Mouse (Mus musculus): ENCODE measurements around the gene C2cd4b. TPM values are rescaled to one million over a fixed set of nuclear protein-coding genes. Genes with fewer than 3 reads are reported as not detected.
"Not testable (repeated sequence)": the region's sequence is repeated elsewhere in the genome, so short reads cannot be mapped to it uniquely, and the experiment has no call there.

C2cd4b gene
- polyA plus RNA-seq, 1 experiment from 2014 or later, result 0.35 TPM

DNA sequence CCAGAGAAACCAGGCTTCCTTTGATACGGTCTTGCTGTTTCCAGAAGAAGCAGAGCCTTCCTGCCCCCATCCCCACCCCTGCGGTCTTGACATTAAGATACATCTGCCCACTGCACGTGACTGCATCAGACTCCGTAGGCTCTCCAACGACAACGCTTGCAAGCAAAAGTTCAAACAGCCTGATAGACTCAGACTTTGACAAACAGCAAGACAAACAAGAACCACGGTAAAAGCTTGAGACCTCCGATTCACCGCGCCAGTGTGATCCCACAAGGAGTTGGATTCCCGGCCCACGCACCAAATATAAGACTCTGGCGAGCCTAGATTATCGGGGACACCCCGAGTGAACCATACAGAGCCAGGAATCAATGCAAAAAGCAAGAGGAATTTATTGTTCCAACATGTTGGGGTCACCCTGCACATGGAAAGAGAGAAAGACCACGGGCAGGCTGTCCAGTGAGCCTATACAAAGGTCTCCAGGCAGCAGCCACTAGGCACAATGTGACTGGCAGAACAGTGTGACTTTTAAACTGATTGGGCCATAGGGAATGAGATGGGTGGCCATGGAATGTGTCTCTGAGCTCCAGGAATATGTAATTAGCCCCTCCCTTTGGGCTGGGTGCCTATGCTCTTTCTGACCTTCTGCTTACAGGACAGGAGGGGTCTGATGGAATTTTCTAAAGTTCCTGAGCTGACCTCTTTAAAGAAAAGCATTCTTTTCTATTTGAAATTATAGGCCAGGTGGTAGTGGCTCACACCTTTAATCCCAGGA lies 5.6 kb upstream of the C2cd4b start:
- no peak for ATAC-seq (ENCODE audit: insufficient number of reproducible peaks, insufficient read depth, low FRiP score, low TSS enrichment)
- Histone ChIP-seq H3K4me3 (no peak overlapping the region), H3K36me3 (no peaks in the 10 kb centered on the region), H3K4me1 (no peaks in the 10 kb centered on the region), H3K27me3 (peaks cover 3% of the 10 kb centered on the region; the same call in 1 of the 2 replicates), H3K9ac (no peak overlapping the region), H3K9me3 (no peaks in the 10 kb centered on the region), H3K27ac (no peak overlapping the region), H3K4me2 (replicated peaks) (no peak overlapping the region)
- WGBS, result 88% methylated on average over 16 of the region's 16 CpGs

DNA sequence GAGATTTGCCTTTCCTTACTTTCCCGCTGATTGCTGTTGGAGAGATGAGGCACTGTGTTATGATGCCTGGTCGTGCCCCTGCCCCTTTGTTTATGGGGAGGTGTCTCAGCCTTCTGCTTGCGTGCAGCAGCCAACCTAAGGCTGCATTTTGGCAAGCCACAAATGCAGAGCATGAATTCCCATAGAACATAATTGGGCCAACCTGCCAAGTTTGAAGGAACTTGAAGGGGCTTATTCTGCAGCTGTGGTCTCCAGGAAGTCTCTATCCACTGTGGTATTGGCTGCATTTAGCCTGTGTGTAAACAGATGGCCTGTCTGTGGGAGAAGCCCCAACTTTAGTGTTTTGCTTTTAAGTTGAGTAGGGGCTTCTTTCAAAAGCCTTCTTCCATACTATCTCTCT lies 4.5 kb upstream of the C2cd4b start:
- no peak for ATAC-seq (ENCODE audit: insufficient number of reproducible peaks, insufficient read depth, low FRiP score, low TSS enrichment)
- peaks cover 9% of the 10 kb centered on the region for H3K4me1 ChIP-seq
- H3K4me2 ChIP-seq (replicated peaks), result no peak overlapping the region
- peaks cover 13% of the 10 kb centered on the region for H3K27me3 ChIP-seq
- no peak overlapping the region for H3K9ac ChIP-seq
- no peaks in the 10 kb centered on the region for H3K36me3 ChIP-seq
- H3K9me3 ChIP-seq, result no peaks in the 10 kb centered on the region
- no peak overlapping the region for H3K4me3 ChIP-seq
- WGBS, result 68% methylated on average over 3 of the region's 3 CpGs
- no peak overlapping the region for H3K27ac ChIP-seq

DNA sequence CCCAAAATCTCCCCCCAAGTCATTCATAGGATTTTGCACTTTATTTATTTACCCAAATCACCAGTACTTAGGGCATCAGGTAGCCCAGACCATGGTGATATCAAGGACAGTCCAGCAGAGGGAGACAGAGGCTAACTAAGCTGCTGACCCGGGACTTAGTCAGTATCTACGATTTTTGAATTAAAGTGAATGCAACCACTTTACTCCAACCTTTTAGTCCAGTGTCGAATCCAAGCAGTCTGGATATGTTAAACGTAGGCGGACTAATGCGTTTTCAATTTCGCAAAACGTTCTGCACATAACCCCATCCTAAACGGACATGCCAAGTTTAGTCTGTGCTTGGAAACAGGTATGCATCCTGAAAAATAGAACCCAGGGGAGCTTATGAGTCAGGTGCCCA lies 551 bp upstream of the C2cd4b start:
- Histone ChIP-seq H3K27ac (no peak overlapping the region), H3K9ac (no peak overlapping the region), H3K4me1 (peaks cover 17% of the 10 kb centered on the region), H3K36me3 (no peaks in the 10 kb centered on the region), H3K27me3 (peaks cover 22% of the 10 kb centered on the region), H3K4me3 (0 out of 2 replicates have a peak overlapping the region, but pooled peaks have one; percentile 62), H3K9me3 (no peaks in the 10 kb centered on the region), H3K4me2 (replicated peaks) (peak overlapping the region; percentile 94; the same call in 1 of the 2 replicates)
- 4% methylated on average over 9 of the region's 9 CpGs for WGBS
- ATAC-seq (ENCODE audit: insufficient number of reproducible peaks, insufficient read depth, low FRiP score, low TSS enrichment), result no peak

DNA sequence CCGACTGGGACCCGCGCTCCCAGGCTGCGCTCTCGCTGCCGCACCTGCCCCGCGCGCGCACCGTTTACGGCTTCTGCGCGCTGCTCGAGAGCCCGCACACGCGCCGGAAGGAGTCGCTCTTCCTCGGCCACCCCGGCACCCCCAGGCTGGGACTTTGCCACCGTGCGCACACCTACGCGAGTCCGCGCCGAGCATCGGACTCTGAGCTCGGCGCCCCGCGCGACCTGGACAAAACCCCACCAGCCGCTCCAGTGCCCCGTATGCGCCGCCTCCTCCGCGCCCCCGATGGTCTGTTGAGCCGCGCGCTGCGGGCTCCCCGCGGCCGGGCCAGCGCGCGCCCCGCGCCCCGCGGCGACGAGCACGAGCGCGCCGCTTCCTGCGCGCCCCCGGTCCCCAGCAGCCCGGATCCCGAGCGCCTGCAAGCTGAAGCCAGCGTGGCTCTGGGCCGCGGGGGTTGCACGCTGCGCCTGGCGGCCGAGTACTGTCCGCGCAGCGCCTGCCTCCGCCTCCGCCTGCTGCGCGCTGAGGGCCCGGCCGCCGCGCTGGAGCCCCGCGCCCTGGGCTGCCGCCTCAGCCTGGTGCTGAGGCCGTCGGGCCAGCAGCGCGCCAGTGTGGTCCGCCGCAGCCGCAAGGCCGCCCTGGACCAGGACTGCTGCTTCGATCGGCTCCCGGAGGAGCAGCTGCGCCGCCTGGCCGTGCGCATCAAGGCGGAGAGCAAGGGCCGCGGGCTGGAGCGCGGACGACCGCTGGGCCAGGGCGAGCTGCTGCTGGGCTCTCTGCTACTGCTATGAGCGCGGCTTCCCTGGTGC lies 923 bp downstream of the C2cd4b start:
- 2% methylated on average over 93 of the region's 114 CpGs for WGBS
- ATAC-seq (ENCODE audit: insufficient number of reproducible peaks, insufficient read depth, low FRiP score, low TSS enrichment), result peak; percentile 87

DNA sequence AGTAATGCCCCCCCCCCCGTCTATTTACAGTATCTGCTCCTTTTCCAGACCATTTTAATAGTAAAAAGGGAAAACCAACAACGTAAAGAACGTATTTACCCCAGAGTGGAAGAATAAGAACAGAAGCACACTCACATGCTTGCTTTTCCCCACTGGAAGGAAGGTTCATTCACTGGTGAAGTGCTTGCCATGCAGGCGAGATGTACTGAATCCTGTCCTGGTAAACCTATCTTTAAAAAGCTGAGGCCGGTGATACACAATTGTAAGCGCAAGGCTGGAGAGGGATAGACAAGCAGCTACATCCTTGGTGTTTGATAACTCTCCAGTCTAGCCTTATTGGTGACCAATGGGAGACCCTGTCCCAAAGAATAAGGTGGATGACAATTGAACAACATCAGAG lies 1.8 kb downstream of the C2cd4b start:
- 65% methylated on average over 6 of the region's 6 CpGs for WGBS
- Histone ChIP-seq H3K4me2 (replicated peaks) (peak overlapping the region; percentile 94), H3K9ac (0 out of 2 replicates have a peak overlapping the region, but pooled peaks have one; percentile 61), H3K27ac (no peak overlapping the region), H3K36me3 (no peaks in the 10 kb centered on the region), H3K27me3 (peaks cover 22% of the 10 kb centered on the region), H3K4me1 (peaks cover 17% of the 10 kb centered on the region), H3K9me3 (no peaks in the 10 kb centered on the region), H3K4me3 (peak overlapping the region; percentile 62)
- ATAC-seq (ENCODE audit: insufficient number of reproducible peaks, insufficient read depth, low FRiP score, low TSS enrichment), result no peak

More for the DNA sequence above, 923 bp downstream of the C2cd4b start:
- H3K9me3 ChIP-seq, H3K27ac ChIP-seq, H3K36me3 ChIP-seq: not testable (repeated sequence)
- Histone ChIP-seq H3K4me3 (peak overlapping the region; percentile 62), H3K4me1 (peaks cover 17% of the 10 kb centered on the region), H3K9ac (peak overlapping the region; percentile 61), H3K27me3 (peaks cover 22% of the 10 kb centered on the region), H3K4me2 (replicated peaks) (peak overlapping the region; percentile 94)

DNA sequence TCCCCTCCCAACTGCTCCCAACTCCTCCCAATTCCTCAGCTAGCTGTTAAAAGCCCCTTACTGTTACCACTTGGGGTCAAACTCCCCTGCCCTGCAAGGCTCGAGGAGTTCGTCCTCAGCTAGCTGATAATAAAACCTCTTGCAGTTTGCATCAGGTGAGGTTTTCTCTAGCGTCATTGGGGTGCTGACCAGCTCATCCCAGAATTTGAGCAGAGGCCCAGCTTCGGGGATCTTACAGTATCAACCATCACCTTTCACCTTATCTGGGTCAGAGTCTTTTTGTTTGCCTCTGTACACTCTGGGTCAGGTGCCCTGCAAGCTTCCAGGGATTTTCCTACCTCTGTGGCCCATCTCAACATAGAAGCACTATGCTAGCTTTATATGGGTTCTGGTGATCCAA lies 4.1 kb downstream of the C2cd4b start:
- Histone ChIP-seq H3K4me1 (peaks cover 17% of the 10 kb centered on the region), H3K9ac (no peak overlapping the region), H3K27ac (no peak overlapping the region), H3K4me3 (no peak overlapping the region), H3K36me3 (no peaks in the 10 kb centered on the region), H3K4me2 (replicated peaks) (no peak overlapping the region), H3K27me3 (peaks cover 22% of the 10 kb centered on the region), H3K9me3 (no peaks in the 10 kb centered on the region)
- ATAC-seq (ENCODE audit: insufficient number of reproducible peaks, insufficient read depth, low FRiP score, low TSS enrichment), result no peak
- 73% methylated on average over 4 of the region's 4 CpGs for WGBS

DNA sequence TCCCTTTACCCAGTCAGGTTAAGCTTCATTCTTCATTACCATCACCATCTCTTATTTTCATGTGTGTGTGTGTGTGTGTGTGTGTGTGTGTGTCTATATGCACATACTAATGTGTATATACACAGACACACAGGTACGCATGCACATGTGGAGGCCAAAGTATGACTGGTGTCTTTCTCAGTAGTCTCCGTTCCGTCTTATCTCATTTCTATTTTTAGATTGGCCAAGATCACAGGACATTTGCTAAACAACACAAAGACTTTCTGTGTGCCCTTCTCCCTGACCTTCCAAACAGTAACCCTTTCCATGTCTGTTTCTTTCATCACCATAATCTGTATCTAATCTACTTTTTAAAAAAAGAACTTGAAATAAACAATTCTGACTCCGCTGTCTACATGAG lies 7.2 kb downstream of the C2cd4b start:
- no peaks in the 10 kb centered on the region for H3K4me1 ChIP-seq
- WGBS, result 80% methylated on average over 4 of the region's 4 CpGs
- no peak for ATAC-seq (ENCODE audit: insufficient number of reproducible peaks, insufficient read depth, low FRiP score, low TSS enrichment)
- H3K4me3 ChIP-seq, result no peak overlapping the region
- H3K27me3 ChIP-seq, result no peaks in the 10 kb centered on the region
- H3K9me3 ChIP-seq, result no peaks in the 10 kb centered on the region
- H3K9ac ChIP-seq, result no peak overlapping the region
- H3K36me3 ChIP-seq, result no peaks in the 10 kb centered on the region
- no peak overlapping the region for H3K4me2 ChIP-seq (replicated peaks)
- H3K27ac ChIP-seq, result no peak overlapping the region

DNA sequence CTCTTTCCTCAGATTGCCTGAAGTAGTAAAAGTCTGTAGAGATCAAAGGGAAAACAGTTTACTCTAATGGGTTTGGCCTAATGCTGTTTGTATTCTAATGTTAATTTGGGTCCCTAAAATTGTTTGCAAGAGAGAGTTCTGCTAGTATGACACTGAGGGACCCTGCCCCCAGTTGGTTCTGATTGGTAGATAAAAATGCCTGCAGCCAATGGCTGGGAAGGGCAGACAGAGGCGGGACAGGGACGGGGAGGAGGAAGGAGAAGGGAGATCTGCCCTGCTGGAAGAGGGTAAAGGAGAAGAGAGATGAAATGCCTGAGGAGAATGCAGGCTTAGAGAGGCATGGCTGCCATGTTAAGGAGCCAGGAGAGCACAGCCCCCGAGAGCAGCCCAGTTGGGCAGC lies 7.7 kb downstream of the C2cd4b start:
- Histone ChIP-seq H3K27me3 (no peaks in the 10 kb centered on the region), H3K4me2 (replicated peaks) (no peak overlapping the region), H3K36me3 (no peaks in the 10 kb centered on the region), H3K9me3 (no peaks in the 10 kb centered on the region), H3K27ac (no peak overlapping the region), H3K4me3 (no peak overlapping the region), H3K4me1 (no peaks in the 10 kb centered on the region), H3K9ac (no peak overlapping the region)
- no peak for ATAC-seq (ENCODE audit: insufficient number of reproducible peaks, insufficient read depth, low FRiP score, low TSS enrichment)
- 38% methylated on average over 3 of the region's 3 CpGs for WGBS

DNA sequence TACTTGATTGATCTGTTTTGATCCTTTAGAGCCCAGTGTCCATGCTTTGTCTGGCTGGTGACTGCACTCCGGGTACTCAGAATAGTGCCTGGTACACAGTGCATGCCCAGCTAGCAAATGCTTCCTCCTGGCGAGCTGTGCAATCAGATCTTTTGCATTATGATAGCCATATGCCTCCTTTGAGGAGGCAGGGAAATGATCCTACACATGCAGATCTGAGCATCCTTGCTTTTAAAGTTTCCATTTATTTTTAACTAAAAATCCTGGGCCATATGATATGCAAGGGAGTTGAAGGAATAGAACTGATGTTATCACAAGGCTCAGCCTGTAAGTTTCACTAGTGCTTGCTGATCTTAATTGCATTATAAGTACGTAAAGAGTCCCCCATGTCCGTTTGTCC lies 9.6 kb downstream of the C2cd4b start:
- H3K9me3 ChIP-seq, result no peaks in the 10 kb centered on the region
- no peak overlapping the region for H3K27ac ChIP-seq
- H3K4me3 ChIP-seq, result no peak overlapping the region
- no peak overlapping the region for H3K9ac ChIP-seq
- no peaks in the 10 kb centered on the region for H3K4me1 ChIP-seq
- H3K27me3 ChIP-seq, result no peaks in the 10 kb centered on the region
- WGBS, result 72% methylated on average over 4 of the region's 4 CpGs
- H3K36me3 ChIP-seq, result no peaks in the 10 kb centered on the region
- no peak overlapping the region for H3K4me2 ChIP-seq (replicated peaks)
- no peak for ATAC-seq (ENCODE audit: insufficient number of reproducible peaks, insufficient read depth, low FRiP score, low TSS enrichment)

DNA sequence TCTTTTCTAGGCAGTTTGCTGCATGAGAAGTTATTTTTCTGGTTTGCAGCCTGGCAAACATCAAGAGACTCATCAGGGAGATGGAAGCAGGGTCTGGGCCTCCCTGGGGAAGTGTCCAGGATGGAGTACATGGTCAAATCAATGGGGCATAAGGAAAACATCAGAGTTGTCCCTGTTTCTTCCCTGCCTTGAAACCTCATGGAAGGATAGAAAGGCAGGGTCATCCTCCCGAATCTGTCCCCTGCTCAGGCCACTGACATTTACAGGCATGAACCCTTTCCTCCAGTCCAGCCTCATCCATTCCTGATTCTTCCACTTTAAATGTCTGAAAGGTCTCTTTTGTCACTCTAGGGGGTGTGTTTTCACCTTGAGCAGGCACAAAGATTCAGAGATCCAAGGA lies 10.2 kb downstream of the C2cd4b start:
- 76% methylated on average over 1 of the region's 1 CpGs for WGBS
- H3K27me3 ChIP-seq, result no peaks in the 10 kb centered on the region
- no peak overlapping the region for H3K4me3 ChIP-seq
- no peak for ATAC-seq (ENCODE audit: insufficient number of reproducible peaks, insufficient read depth, low FRiP score, low TSS enrichment)
- H3K9ac ChIP-seq, result no peak overlapping the region
- H3K4me2 ChIP-seq (replicated peaks), result no peak overlapping the region
- no peak overlapping the region for H3K27ac ChIP-seq
- H3K36me3 ChIP-seq, result no peaks in the 10 kb centered on the region
- no peaks in the 10 kb centered on the region for H3K4me1 ChIP-seq
- no peaks in the 10 kb centered on the region for H3K9me3 ChIP-seq

DNA sequence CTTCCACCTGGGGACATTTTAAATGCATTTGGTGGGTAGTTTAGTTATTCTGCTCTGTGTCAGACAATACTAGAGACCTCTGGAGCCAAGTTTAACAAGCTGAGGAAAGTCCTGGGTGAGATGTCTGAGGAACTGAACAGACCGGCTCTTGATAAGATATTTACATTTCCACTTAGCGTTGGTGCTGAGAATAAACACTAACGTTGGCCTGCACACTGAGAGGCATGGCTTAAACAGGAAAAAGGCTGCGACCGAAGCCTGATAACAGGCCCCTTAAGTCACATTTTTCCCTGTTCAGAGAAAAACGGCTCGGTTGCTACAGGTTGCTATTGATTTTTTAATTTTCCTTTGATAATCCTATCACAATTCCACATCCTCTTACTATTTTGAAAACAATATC lies 12.1 kb downstream of the C2cd4b start:
- 0 out of 2 replicates have a peak, but pooled peaks cover 3% of the 10 kb centered on the region for H3K9me3 ChIP-seq
- H3K4me1 ChIP-seq, result no peaks in the 10 kb centered on the region
- ATAC-seq (ENCODE audit: insufficient number of reproducible peaks, insufficient read depth, low FRiP score, low TSS enrichment), result no peak
- no peak overlapping the region for H3K27ac ChIP-seq
- H3K36me3 ChIP-seq, result no peaks in the 10 kb centered on the region
- no peak overlapping the region for H3K9ac ChIP-seq
- no peak overlapping the region for H3K4me2 ChIP-seq (replicated peaks)
- H3K4me3 ChIP-seq, result no peak overlapping the region
- H3K27me3 ChIP-seq, result no peaks in the 10 kb centered on the region
- WGBS, result 76% methylated on average over 7 of the region's 7 CpGs

DNA sequence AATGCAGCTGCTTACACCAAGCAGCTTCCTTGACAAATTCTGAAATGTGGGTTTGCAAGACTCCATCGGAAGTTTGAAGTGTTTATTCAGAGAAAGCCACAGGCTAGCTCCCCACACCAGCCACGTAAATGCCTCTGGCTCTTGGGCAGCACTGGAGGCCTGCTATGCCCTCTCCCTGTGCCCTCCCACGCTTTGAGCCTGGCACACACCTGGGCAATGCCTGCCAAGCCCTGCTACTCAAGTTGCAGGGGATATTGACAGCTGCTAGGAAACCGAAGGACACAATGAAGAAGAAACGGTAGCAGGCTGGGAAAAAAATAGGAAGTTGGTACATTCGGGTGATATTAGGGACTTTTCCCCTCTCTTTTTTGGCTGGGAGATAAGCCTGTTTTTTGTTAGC lies 15.0 kb downstream of the C2cd4b start:
- Histone ChIP-seq H3K27ac (no peak overlapping the region), H3K36me3 (no peaks in the 10 kb centered on the region), H3K4me1 (no peaks in the 10 kb centered on the region), H3K9me3 (0 out of 2 replicates have a peak, but pooled peaks cover 3% of the 10 kb centered on the region), H3K4me2 (replicated peaks) (no peak overlapping the region), H3K9ac (no peak overlapping the region), H3K4me3 (no peak overlapping the region), H3K27me3 (no peaks in the 10 kb centered on the region)
- 76% methylated on average over 6 of the region's 6 CpGs for WGBS
- no peak for ATAC-seq (ENCODE audit: insufficient number of reproducible peaks, insufficient read depth, low FRiP score, low TSS enrichment)
